Mouse (Mus musculus) stomach, postnatal 0 days (tissue): Measurements from ENCODE around the gene Pigx.

ENCODE experiments used
- CTCF ChIP-seq: IDR thresholded peaks from 2 replicates; pipeline ENCODE4 v1.5.1; 2016; ENCODE audit warnings: antibody characterized with exemption, low read depth, mild to moderate bottlenecking, moderate library complexity
- EP300 ChIP-seq: optimal IDR thresholded peaks from 2 replicates; pipeline ENCODE3; 2016; ENCODE audit warnings: antibody characterized with exemption

DNA sequence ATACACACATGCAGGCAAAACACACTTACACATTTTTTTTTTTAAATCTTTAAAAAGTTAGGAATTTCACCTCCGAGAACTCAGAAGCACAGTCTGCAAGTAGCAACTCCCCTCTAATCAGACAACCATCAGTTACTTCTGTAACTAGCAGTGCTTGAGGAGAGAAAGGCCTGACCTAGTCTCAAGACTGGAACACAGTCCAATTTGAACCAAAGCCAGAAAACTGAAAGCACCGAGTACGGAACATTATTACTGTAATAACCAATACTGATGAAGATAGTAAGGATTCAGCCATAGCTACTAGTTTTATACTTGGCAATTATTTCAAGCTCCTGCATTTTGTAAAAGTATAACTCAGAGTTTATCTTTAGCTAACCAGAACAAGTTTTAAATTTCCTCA, 23.1 kb downstream of the Pigx start:
- TF ChIP-seq CTCF (no peak), EP300 (no peak)
